Mouse (Mus musculus) liver, embryonic 16.5 days (tissue): ENCODE results near the gene Slc35b4. TPM values are rescaled to one million over a fixed set of nuclear protein-coding genes. Genes with fewer than 3 reads are reported as not detected.
A peak's percentile ranks its signal among the peaks of the same experiment; 100 is the strongest.

Source experiments
- ATAC-seq: fragments of 200-750 bp; cut with Nextera tagmentation; 2 replicates; pipeline ENCODE4 v1.8.0; 2017; ENCODE audit warnings: low read depth, mild to moderate bottlenecking, moderate number of reproducible peaks, moderate library complexity
- H3K27ac ChIP-seq: fragments of 300-500 bp; sonication (generic); 2 replicates; pipeline ENCODE4 v1.5.1; 2014; ENCODE audit warnings: mild to moderate bottlenecking, low read length
- H3K27me3 ChIP-seq: fragments of 300-500 bp; sonication (generic); 2 replicates; pipeline ENCODE4 v1.6.1; 2014; ENCODE audit warnings: low read depth, low read length, mixed read lengths; ENCODE audit not compliant: control insufficient read depth, insufficient read depth
- H3K36me3 ChIP-seq: fragments of 300-500 bp; sonication (generic); 2 replicates; pipeline ENCODE4 v1.6.1; 2014; ENCODE audit warnings: mild to moderate bottlenecking; ENCODE audit not compliant: control insufficient read depth, insufficient read depth
- H3K4me1 ChIP-seq: fragments of 300-500 bp; sonication (generic); 2 replicates; pipeline ENCODE4 v1.6.1; 2014; ENCODE audit warnings: low read depth, low read length, mixed read lengths; ENCODE audit not compliant: control insufficient read depth
- H3K4me2 ChIP-seq: fragments of 300-500 bp; sonication (generic); 2 replicates; pipeline ENCODE4 v1.6.1; 2014; ENCODE audit warnings: low read depth, low read length, mixed read lengths
- H3K4me3 ChIP-seq: fragments of 300-500 bp; sonication (generic); 2 replicates; pipeline ENCODE4 v1.5.1; 2014; ENCODE audit warnings: low read depth, mild to moderate bottlenecking, low read length
- H3K9ac ChIP-seq: fragments of 300-500 bp; sonication (generic); 2 replicates; pipeline ENCODE4 v1.6.1; 2014; ENCODE audit warnings: low read depth, low read length
- H3K9me3 ChIP-seq: fragments of 300-500 bp; sonication (generic); replicated peaks from 2 replicates; pipeline ENCODE4 v1.6.1; 2016; ENCODE audit warnings: low read length; ENCODE audit not compliant: control insufficient read depth
- WGBS: fragments of 180-500 bp; shearing (Covaris S2); extraction: QIAGEN DNeasy Blood & Tissue Kit; methylation state at CpG from one replicate; pipeline ENCODE4 v1.1.7; 2014; ENCODE audit not compliant: insufficient replicate concordance; 5-methylcytosine and 5-hydroxymethylcytosine counted together
- polyA plus RNA-seq: library from polyadenylated mRNA; unstranded; fragments of >200 nt; fragmentation: Nextera tagmentation; extraction: Ambion mirVana; gene quantifications from 2 replicates; pipeline ENCODE4 v1.2.1, GENCODE M21; 2015

Gene Slc35b4
- polyA plus RNA-seq, 1 experiment from 2014 or later = 20.4 TPM

DNA sequence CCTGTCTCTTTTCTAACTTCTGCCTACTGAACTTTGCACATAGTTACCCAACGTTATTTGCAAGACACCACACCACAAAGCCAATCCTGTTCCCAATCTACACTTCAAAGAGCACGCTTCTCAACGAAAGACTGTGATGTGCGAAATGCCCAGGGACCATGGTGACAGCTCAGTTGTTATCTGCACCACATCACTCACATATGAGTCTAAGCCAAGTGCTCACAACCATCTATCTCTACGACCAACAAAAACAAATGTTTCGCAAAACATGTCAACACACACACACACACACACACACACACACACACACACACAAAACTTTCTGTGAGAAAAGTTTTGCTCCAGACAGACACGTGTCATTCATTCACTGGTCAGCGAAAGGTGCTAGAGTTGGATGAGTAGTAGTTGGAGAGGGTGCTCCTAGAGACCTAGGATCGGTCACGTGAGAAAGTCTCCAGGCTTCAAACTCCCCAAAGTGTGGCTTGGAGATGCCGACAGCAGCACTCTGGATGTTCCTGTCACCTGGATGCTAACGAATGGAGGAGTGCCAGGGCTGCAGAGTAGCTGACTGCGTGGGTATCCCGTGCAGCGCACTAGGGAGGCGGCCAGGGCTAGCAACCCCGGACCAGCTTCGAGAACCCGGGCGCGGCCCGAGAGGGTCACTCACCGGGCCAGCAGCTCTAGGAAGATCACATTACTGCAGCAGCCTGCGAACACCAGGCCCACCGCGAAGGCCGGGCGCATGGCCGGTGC is 624 bp downstream of the Slc35b4 start:
- H3K4me2 ChIP-seq = peak overlapping the region; percentile 80
- WGBS = under 1% methylated on average over 29 of the region's 29 CpGs
- H3K9ac ChIP-seq = peak overlapping the region; percentile 86
- peaks cover 8% of the 10 kb centered on the region for H3K4me1 ChIP-seq
- peak overlapping the region; percentile 87 for H3K27ac ChIP-seq
- ATAC-seq = peak; percentile 70
- H3K4me3 ChIP-seq = peak overlapping the region; percentile 84
- peaks cover 2% of the 10 kb centered on the region; the same call in 1 of the 2 replicates for H3K9me3 ChIP-seq
- no peaks in the 10 kb centered on the region for H3K36me3 ChIP-seq
- no peaks in the 10 kb centered on the region for H3K27me3 ChIP-seq

DNA sequence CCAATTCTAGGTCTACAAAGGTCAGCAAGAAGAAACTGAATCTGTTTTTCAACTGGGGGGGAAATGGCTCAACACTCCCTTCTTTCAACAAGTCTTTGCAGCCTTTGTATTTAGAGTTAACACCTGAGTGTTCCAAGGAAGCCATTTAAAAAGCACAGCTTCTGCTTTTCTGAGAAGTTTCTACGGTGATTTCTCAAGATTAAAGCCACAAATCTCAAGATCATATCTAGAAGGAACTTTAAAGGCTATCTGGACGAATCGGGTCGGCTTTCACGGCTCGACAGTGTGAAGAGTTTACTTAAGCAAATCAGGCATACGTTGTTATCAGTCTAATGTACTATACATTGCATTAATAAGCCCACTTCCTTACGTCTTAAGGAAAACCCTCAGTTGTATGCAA is 2.2 kb downstream of the Slc35b4 start:
- no peak overlapping the region for H3K4me2 ChIP-seq
- no peaks in the 10 kb centered on the region for H3K9me3 ChIP-seq
- H3K4me1 ChIP-seq = peaks cover 8% of the 10 kb centered on the region
- H3K27me3 ChIP-seq = no peaks in the 10 kb centered on the region
- no peaks in the 10 kb centered on the region for H3K36me3 ChIP-seq
- no peak overlapping the region for H3K4me3 ChIP-seq
- no peak overlapping the region for H3K27ac ChIP-seq
- 31% methylated on average over 8 of the region's 8 CpGs for WGBS
- H3K9ac ChIP-seq = no peak overlapping the region
- no peak for ATAC-seq

DNA sequence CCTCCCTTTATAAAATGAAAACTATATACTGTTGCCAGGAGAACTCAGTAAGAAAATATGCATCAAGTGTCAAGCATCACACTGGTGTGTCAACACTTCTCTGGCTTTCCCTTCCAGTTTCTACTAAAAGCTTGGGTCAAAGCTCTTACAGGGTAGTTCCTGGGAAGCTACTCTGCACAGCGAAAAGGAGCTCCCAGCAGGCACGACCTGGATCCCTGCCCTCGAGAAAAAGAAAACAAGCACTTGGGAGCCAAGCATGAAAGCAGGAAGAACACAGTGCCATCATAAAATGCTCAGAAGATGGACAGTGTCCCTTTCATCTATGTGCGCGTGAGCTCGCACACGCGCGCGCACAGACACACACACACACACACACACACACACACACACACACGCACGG is 3.7 kb downstream of the Slc35b4 start:
- Histone ChIP-seq H3K9me3 (no peaks in the 10 kb centered on the region), H3K4me1 (peaks cover 8% of the 10 kb centered on the region), H3K4me3 (no peak overlapping the region), H3K9ac (no peak overlapping the region), H3K36me3 (no peaks in the 10 kb centered on the region), H3K27ac (no peak overlapping the region), H3K27me3 (no peaks in the 10 kb centered on the region), H3K4me2 (no peak overlapping the region)
- WGBS = 80% methylated on average over 12 of the region's 12 CpGs
- ATAC-seq = no peak

DNA sequence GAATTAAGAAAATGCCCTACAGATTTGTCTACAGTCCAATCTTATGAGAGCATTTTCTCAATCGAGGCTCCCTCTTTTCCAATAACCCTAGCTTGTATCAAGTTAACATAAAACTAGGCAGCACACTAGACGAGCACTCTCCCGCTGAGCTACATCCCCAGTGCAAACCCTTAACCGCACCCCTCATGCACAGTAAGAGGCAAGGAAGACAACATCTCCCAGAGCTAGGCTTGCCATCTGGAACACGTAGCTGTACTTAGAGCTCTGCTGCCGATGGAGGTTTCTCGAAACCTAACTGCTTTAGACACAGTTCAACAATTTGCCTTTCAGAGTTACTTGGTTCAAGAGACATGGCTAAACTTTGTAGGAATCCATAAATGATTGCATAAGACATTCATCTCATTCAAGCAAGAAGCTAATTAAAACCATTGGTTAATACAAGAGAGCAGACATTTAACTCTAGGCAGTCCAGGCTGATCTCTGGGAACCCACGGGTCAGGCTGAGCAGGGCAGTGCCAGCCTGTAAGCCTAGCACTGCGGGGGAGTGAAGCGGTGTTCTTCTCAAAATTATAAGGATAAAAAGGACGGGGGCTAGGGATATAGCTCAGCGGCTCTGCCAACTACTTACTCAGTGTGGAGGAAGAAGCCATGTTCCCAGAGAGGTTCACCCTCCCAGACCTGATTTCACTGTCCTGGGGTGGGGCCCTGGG is 5.0 kb downstream of the Slc35b4 start:
- Histone ChIP-seq H3K9ac (no peak overlapping the region), H3K27ac (no peak overlapping the region), H3K36me3 (peaks cover 6% of the 10 kb centered on the region), H3K9me3 (no peaks in the 10 kb centered on the region), H3K4me1 (peaks cover 5% of the 10 kb centered on the region), H3K27me3 (no peaks in the 10 kb centered on the region), H3K4me2 (no peak overlapping the region), H3K4me3 (no peak overlapping the region)
- WGBS = 86% methylated on average over 12 of the region's 12 CpGs
- no peak for ATAC-seq

DNA sequence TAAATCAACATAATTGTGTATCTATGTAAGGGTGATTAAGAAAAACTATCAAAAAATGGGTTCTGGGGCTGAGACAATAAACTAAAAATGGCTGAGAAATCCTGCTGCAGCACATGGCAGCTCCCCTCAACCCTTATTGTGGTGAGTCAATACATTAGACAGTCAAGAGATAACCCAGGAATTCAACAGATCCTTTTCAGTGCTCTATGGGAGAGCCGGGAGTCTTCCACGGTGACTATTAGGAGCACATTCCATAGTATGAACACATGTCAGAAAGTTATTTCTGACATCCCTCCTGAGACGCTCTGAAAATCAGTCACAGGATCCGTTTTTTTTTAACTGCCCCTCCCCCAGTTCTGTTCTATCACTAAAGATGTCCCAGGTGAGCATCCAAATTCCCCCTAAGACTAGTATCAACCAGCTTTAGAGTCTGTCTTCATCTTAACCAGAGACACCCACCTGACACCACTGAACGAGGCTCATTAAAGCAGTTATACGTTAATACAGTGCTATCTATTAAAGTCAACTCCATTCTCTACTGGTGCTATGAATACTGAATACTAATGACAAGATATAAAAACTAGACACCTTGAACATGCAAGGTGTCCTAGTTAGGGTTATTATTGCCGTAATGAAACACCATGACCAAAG is 5.9 kb downstream of the Slc35b4 start:
- no peak for ATAC-seq
- Histone ChIP-seq H3K9me3 (no peaks in the 10 kb centered on the region), H3K9ac (no peak overlapping the region), H3K36me3 (peaks cover 12% of the 10 kb centered on the region), H3K27me3 (no peaks in the 10 kb centered on the region), H3K4me2 (no peak overlapping the region), H3K4me1 (peaks cover 4% of the 10 kb centered on the region), H3K27ac (no peak overlapping the region), H3K4me3 (no peak overlapping the region)
- 75% methylated on average over 7 of the region's 7 CpGs for WGBS

DNA sequence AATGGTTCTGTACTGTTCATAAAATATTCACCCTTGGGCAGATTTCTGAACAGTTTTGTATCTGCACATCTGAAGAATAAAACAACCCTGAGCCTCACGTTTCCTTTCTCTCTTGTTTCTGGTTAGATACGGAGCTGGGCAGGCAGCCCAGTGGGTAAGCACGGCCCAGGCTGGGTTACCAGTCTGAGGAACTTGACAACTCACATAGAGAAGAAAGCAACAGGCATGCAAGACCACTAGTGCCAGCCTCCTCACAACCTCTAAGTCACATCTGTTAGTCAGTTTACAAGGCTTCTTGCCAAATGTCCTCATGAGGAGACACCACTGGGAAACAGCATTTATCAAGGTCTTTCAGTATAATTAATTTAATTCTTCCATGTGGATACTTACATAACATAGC is 8.1 kb downstream of the Slc35b4 start:
- H3K4me2 ChIP-seq = no peak overlapping the region
- no peaks in the 10 kb centered on the region for H3K9me3 ChIP-seq
- H3K4me1 ChIP-seq = no peaks in the 10 kb centered on the region
- 75% methylated on average over 3 of the region's 3 CpGs for WGBS
- H3K4me3 ChIP-seq = no peak overlapping the region
- H3K27ac ChIP-seq = no peak overlapping the region
- H3K27me3 ChIP-seq = no peaks in the 10 kb centered on the region
- H3K9ac ChIP-seq = no peak overlapping the region
- ATAC-seq = no peak
- H3K36me3 ChIP-seq = peaks cover 22% of the 10 kb centered on the region

DNA sequence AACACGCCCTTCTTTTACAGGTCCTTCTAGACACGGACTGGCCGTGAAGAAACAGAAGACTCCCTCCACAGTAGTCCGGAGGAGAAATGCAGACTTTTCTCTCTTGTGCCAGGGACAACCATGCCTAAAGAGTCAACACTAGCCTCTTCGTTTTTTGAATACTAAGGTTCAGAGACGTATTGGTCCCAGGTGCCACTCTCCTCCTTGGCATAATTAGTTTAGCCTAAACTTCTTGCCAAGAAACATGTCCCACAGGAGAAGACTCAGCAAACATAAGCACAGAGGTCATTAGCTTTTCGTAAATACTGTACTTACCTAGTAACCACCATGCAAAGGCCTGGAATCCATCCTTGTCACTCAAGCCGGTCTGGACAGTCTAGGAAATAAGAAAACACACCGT is 13.9 kb downstream of the Slc35b4 start:
- no peak overlapping the region for H3K4me3 ChIP-seq
- no peak for ATAC-seq
- H3K27ac ChIP-seq = no peak overlapping the region
- H3K9ac ChIP-seq = no peak overlapping the region
- peaks cover 5% of the 10 kb centered on the region for H3K4me1 ChIP-seq
- H3K4me2 ChIP-seq = no peak overlapping the region
- H3K9me3 ChIP-seq = no peaks in the 10 kb centered on the region
- 81% methylated on average over 9 of the region's 9 CpGs for whole genome bisulfite sequencing
- H3K36me3 ChIP-seq = peaks cover 46% of the 10 kb centered on the region
- no peaks in the 10 kb centered on the region for H3K27me3 ChIP-seq

DNA sequence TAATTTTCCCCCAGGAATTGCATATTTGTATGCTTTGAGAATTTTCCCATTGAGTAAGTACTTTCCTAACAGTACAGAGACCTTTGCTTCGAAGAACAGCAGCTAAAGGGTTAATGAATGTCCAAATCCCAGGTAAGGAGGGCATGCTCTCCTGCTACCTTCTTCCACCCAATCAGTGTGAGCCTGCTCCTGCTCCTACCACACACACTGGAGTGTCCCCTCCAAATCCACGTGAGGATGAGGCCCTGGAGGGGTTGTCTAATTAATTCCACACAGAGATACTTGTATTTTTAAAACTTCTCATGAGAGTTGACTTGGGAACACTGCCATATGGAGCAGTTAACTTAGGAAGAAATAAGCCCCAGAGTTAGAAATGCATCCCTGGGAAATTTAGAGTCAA is 14.3 kb downstream of the Slc35b4 start:
- Histone ChIP-seq H3K36me3 (peaks cover 46% of the 10 kb centered on the region), H3K9ac (no peak overlapping the region), H3K4me1 (peaks cover 8% of the 10 kb centered on the region), H3K9me3 (no peaks in the 10 kb centered on the region), H3K27ac (no peak overlapping the region), H3K4me2 (no peak overlapping the region), H3K4me3 (no peak overlapping the region), H3K27me3 (no peaks in the 10 kb centered on the region)
- 73% methylated on average over 2 of the region's 2 CpGs for WGBS
- no peak for ATAC-seq

DNA sequence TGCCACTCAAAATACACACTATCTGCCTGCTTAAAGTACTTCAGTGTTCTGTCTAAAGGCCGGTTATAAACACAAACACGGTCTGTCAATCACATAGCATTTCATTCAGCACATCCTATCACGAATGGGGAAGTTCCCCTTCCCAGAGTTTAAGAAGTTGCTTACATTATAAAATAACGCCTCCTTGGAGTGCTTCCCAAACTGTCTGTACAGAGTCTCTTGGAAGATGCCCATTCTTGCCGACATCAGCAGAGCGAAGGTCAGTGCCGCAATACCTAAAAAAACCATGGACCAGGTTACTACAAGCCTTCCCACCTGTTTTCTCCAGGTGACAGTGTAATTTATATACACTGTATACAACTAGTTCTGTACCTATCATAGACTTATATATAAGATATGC is 15.4 kb downstream of the Slc35b4 start:
- no peak for ATAC-seq
- Histone ChIP-seq H3K4me1 (peaks cover 18% of the 10 kb centered on the region), H3K27ac (no peak overlapping the region), H3K4me3 (no peak overlapping the region), H3K9ac (no peak overlapping the region), H3K36me3 (peaks cover 38% of the 10 kb centered on the region), H3K4me2 (no peak overlapping the region), H3K27me3 (no peaks in the 10 kb centered on the region), H3K9me3 (no peaks in the 10 kb centered on the region)
- WGBS = 70% methylated on average over 7 of the region's 7 CpGs
